Mouse (Mus musculus) lung, postnatal 0 days (tissue): ENCODE data around the gene D630003M21Rik. TPM values are rescaled to one million over a fixed set of nuclear protein-coding genes. Genes with fewer than 3 reads are reported as not detected.

Source experiments
- ATAC-seq: fragments of 200-750 bp; cut with Nextera tagmentation; 2 replicates; pipeline ENCODE4 v1.8.0; 2017; ENCODE audit warnings: moderate library complexity
- DNase-seq: peaks from one replicate; pipeline ENCODE4 v3.0.0-alpha.2; 2016; ENCODE audit warnings: low spot score
- H3K27ac ChIP-seq: fragments of 300-500 bp; sonication (generic); 2 replicates; pipeline ENCODE4 v1.5.1; 2014; ENCODE audit warnings: antibody characterized with exemption, mild to moderate bottlenecking, low read length, mixed read lengths
- H3K27me3 ChIP-seq: fragments of 300-500 bp; sonication (generic); replicated peaks from 2 replicates; pipeline ENCODE4 v1.6.1; 2014; ENCODE audit warnings: low read length, mixed read lengths; ENCODE audit not compliant: insufficient read depth
- H3K36me3 ChIP-seq: fragments of 300-500 bp; sonication (generic); 2 replicates; pipeline ENCODE4 v1.6.1; 2014; ENCODE audit warnings: low read length, mixed read lengths; ENCODE audit not compliant: insufficient read depth
- H3K4me1 ChIP-seq: fragments of 300-500 bp; sonication (generic); 2 replicates; pipeline ENCODE4 v1.6.1; 2014; ENCODE audit warnings: antibody characterized with exemption, low read depth, low read length, mixed read lengths; ENCODE audit not compliant: insufficient read depth
- H3K4me2 ChIP-seq: fragments of 300-500 bp; sonication (generic); replicated peaks from 2 replicates; pipeline ENCODE4 v1.6.1; 2014; ENCODE audit warnings: low read depth, mild to moderate bottlenecking, low read length, moderate library complexity, mixed read lengths
- H3K4me3 ChIP-seq: fragments of 300-500 bp; sonication (generic); 2 replicates; pipeline ENCODE4 v1.5.1; 2014; ENCODE audit warnings: low read depth, low read length
- H3K9ac ChIP-seq: fragments of 300-500 bp; sonication (generic); replicated peaks from 2 replicates; pipeline ENCODE4 v1.6.1; 2014; ENCODE audit warnings: low read depth, mild to moderate bottlenecking
- H3K9me3 ChIP-seq: fragments of 300-500 bp; sonication (generic); 2 replicates; pipeline ENCODE4 v1.6.1; 2016; ENCODE audit warnings: low read length, mixed read lengths
- CTCF ChIP-seq: IDR thresholded peaks from 2 replicates; pipeline ENCODE4 v1.5.1; 2016; ENCODE audit warnings: antibody characterized with exemption, mild to moderate bottlenecking
- EP300 ChIP-seq: IDR thresholded peaks from 2 replicates; pipeline ENCODE4 v1.6.1; 2016; ENCODE audit warnings: antibody characterized with exemption, mild to moderate bottlenecking, control low read depth
- WGBS: fragments of 180-500 bp; shearing (Covaris S2); extraction: QIAGEN DNeasy Blood & Tissue Kit; methylation state at CpG from one replicate; pipeline ENCODE4 v1.1.7; 2014; 5-methylcytosine and 5-hydroxymethylcytosine counted together
- polyA plus RNA-seq: library from polyadenylated mRNA; unstranded; fragments of >200 nt; fragmentation: Nextera tagmentation; extraction: Ambion mirVana; gene quantifications from 2 replicates; pipeline ENCODE4 v1.2.1, GENCODE M21; 2015

The D630003M21Rik gene
- polyA plus RNA-seq, 1 experiment from 2014 or later, result 0.85 TPM

DNA sequence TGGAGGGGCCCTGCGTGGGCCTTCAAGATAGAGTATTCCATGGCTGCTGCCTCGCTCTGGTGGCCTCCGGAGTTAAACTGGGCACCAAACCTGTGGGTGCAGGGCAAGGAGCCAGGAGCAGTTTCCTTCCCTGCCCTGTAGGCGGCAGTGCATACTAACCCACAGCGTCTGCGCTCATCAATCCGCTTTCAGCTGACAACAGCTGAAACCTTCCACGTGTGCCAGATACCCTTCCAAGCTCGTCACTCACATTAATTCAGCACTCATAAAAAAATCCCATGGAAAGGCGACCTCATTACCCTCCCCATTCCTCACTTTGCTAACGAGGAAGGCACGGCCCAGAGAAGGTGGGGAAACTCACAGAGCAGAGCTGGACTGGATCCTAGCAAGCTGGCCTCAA, 21.2 kb downstream of the D630003M21Rik start:
- H3K4me3 ChIP-seq, result no peak overlapping the region
- DNase-seq (peak; percentile 79), ATAC-seq (peak; percentile 53)
- H3K4me2 ChIP-seq, result no peak overlapping the region
- H3K27me3 ChIP-seq, result no peaks in the 10 kb centered on the region
- no peak overlapping the region for H3K9ac ChIP-seq
- TF ChIP-seq CTCF (peak; percentile 98), EP300 (no peak)
- no peak overlapping the region for H3K27ac ChIP-seq
- WGBS, result 5% methylated on average over 12 of the region's 12 CpGs
- H3K36me3 ChIP-seq, result no peaks in the 10 kb centered on the region
- no peaks in the 10 kb centered on the region for H3K4me1 ChIP-seq
- H3K9me3 ChIP-seq, result no peaks in the 10 kb centered on the region

DNA sequence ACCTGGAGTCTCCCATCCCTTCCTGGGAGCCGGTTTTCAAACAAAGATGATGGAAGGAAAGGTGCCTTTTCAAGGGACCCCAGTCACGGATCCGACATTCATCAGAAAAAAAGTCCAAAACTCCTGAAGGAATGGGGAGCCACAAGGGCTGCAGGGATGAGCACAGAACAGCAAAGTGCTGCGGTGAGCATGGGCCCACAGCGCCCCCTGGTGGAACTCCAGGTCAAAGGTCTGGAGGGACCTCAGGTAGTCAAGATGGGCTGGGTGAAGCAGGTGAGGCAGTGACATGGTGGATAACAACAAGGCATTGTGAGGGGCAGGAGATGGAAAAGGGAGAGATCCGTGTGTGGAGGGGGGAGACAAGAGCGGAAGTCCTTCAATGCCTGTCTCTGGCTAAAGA, 24.9 kb downstream of the D630003M21Rik start:
- DNase-seq (peak; percentile 75), ATAC-seq (peak; percentile 58)
- no peak overlapping the region for H3K27ac ChIP-seq
- no peak overlapping the region for H3K4me3 ChIP-seq
- H3K4me2 ChIP-seq, result no peak overlapping the region
- WGBS, result 8% methylated on average over 7 of the region's 7 CpGs
- H3K9me3 ChIP-seq, result no peaks in the 10 kb centered on the region
- H3K4me1 ChIP-seq, result no peaks in the 10 kb centered on the region
- peak; percentile 99 for TF ChIP-seq CTCF
- TF ChIP-seq EP300, result no peak
- H3K9ac ChIP-seq, result no peak overlapping the region
- no peaks in the 10 kb centered on the region for H3K36me3 ChIP-seq
- H3K27me3 ChIP-seq, result no peaks in the 10 kb centered on the region

DNA sequence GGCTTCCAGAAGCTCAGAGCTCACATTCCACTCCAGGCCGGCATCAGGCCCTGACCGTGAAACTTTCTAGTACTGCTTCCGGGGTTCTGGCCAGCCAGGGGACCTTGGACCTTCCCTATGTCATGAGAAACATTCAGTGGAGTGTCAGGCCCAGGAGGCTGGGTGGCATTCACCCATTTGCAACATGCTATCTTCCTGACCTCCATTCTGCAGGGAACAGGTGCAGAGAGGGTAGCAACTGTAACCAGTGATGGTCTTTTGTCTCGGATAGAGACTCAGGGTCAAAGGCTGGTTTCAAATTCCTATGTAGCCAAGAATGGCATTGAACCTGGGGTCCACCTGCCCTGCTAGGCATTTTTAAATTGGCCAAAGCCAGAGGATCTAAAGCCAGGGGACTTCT, 25.3 kb downstream of the D630003M21Rik start:
- Histone ChIP-seq H3K36me3 (no peaks in the 10 kb centered on the region), H3K9me3 (no peaks in the 10 kb centered on the region), H3K27me3 (no peaks in the 10 kb centered on the region), H3K4me3 (no peak overlapping the region), H3K4me1 (no peaks in the 10 kb centered on the region), H3K4me2 (no peak overlapping the region), H3K27ac (no peak overlapping the region), H3K9ac (no peak overlapping the region)
- 86% methylated on average over 4 of the region's 4 CpGs for WGBS
- DNase-seq, result no peak
- ATAC-seq, result no peak
- no peak for TF ChIP-seq CTCF
- no peak for TF ChIP-seq EP300

DNA sequence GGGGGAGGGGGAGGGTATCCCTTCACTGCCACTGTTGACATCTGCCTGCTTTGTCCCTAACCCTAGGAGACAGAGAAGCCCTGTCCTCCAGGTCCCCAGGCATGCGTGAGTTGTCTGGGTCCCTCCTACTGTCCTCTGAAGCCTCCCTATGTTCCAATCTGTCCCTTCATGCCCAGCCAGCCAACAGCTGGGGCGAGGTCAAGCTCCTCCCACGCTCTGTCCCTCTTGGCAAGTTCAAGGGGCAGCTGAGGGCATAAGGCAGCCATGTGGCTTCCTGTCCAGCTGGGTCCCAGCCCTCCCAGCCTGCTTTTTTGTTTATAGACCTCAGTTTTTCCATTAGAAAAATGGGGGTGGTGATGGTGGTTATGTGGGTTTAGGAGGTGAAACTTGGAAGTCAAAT, 29.7 kb downstream of the D630003M21Rik start:
- no peaks in the 10 kb centered on the region for H3K9me3 ChIP-seq
- no peak overlapping the region for H3K27ac ChIP-seq
- no peak overlapping the region for H3K4me2 ChIP-seq
- no peaks in the 10 kb centered on the region for H3K36me3 ChIP-seq
- WGBS, result 46% methylated on average over 3 of the region's 3 CpGs
- H3K4me3 ChIP-seq, result no peak overlapping the region
- no peaks in the 10 kb centered on the region for H3K4me1 ChIP-seq
- ATAC-seq, result peak; percentile 30
- peak; percentile 47 for DNase-seq
- no peak overlapping the region for H3K9ac ChIP-seq
- H3K27me3 ChIP-seq, result no peaks in the 10 kb centered on the region
- TF ChIP-seq CTCF, result no peak
- TF ChIP-seq EP300, result no peak

DNA sequence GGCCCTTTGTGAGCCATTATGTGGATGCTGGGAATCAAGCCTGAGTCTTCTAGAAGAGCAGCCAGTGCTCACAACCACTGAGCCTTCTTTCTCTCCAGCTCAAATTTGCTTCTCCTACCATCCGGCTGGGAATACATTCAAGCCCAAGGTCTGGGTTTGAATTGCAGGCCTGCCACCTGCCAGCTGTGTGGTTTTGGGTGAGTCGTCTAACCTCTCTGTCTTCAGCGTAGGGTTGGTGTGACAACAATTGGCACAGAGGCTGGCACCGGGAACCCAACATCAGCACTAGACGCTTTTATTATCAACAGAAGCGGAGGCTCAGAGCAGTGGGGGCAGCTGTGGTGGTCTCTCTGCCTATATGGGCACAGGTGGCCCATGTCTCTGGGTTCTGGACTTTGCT, 30.2 kb downstream of the D630003M21Rik start:
- Histone ChIP-seq H3K9ac (no peak overlapping the region), H3K27ac (no peak overlapping the region), H3K4me2 (no peak overlapping the region), H3K4me1 (no peaks in the 10 kb centered on the region), H3K36me3 (no peaks in the 10 kb centered on the region), H3K4me3 (no peak overlapping the region), H3K27me3 (no peaks in the 10 kb centered on the region), H3K9me3 (no peaks in the 10 kb centered on the region)
- 86% methylated on average over 6 of the region's 6 CpGs for WGBS
- TF ChIP-seq EP300 (no peak), CTCF (no peak)
- ATAC-seq (no peak), DNase-seq (no peak)

DNA sequence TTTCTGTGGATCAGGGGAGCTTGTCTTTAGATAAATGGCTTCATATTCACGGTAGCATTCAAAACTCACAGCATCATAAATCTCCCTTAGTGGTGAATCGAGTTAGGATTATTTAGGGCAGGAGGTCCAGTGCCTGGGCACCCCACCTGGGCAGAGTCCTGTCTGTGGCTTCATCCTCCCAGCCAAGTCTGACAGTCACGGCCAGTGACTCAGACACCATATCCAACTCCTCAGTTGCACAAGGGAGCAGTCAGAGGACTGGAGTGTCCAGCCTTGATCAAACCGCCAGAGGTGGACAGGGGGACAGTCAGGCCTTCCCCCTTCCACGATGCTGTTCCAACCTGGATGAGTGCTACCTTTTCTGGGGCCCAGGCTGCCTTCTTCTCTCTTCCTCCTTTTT, 31.1 kb downstream of the D630003M21Rik start:
- TF ChIP-seq EP300 (no peak), CTCF (no peak)
- H3K36me3 ChIP-seq, result no peaks in the 10 kb centered on the region
- H3K9ac ChIP-seq, result no peak overlapping the region
- WGBS, result 68% methylated on average over 5 of the region's 5 CpGs
- H3K27ac ChIP-seq, result no peak overlapping the region
- H3K4me1 ChIP-seq, result no peaks in the 10 kb centered on the region
- ATAC-seq (no peak), DNase-seq (no peak)
- H3K9me3 ChIP-seq, result no peaks in the 10 kb centered on the region
- no peak overlapping the region for H3K4me2 ChIP-seq
- no peak overlapping the region for H3K4me3 ChIP-seq
- no peaks in the 10 kb centered on the region for H3K27me3 ChIP-seq
